In the genomic region with DNA sequence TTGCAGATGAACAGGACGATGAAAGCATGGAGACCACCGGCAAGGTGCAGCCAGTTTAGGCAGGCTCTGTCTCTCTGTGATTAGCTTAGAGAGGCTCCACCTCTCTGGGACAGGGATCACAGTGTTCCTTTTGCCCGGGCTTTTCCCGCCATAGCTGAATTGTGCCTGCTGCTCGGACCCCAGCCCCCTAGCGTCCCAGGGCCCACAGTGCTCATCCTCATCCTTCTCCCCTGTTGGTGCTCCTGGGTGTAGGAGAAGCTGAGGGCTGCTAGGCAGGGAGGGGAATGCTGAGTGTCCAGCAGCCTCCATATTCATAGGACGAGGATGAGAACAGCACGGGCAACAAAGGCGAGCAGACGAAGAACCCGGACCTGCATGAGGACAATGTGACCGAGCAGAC, we compare ENCODE assay signal across 21 mouse cellular contexts.
"Had no signal": no experiment of that assay in that cellular context is flagged by ENCODE, and none has a peak within 500 bp of the region (broad histone marks: within the 10 kb centered on the region; RNA-seq: fewer than 3 reads in every experiment).

No protein-coding gene starts in this region.

- H3K9ac ChIP-seq: limb, embryonic 13.5 days; liver, embryonic 12.5 days; liver, embryonic 15.5 days; lung, embryonic 15.5 days; midbrain, embryonic 15.5 days; neural tube, embryonic 12.5 days; neural tube, embryonic 15.5 days had no signal

- H3K27ac ChIP-seq: limb, embryonic 10.5 days; limb, embryonic 13.5 days; liver, embryonic 12.5 days; liver, embryonic 15.5 days; lung, embryonic 15.5 days; midbrain, embryonic 10.5 days; midbrain, embryonic 15.5 days; neural tube, embryonic 12.5 days; neural tube, embryonic 15.5 days; stomach, postnatal 0 days had no signal

- H3K27me3 ChIP-seq: limb, embryonic 13.5 days; liver, embryonic 12.5 days; liver, embryonic 15.5 days; lung, embryonic 15.5 days; megakaryocyte, embryonic 14.5 days; midbrain, embryonic 15.5 days; neural tube, embryonic 12.5 days; neural tube, embryonic 15.5 days had no signal

- H3K4me2 ChIP-seq: limb, embryonic 13.5 days; liver, embryonic 12.5 days; liver, embryonic 15.5 days; lung, embryonic 15.5 days; midbrain, embryonic 15.5 days; neural tube, embryonic 12.5 days; neural tube, embryonic 15.5 days had no signal

- H3K4me3 ChIP-seq: limb, embryonic 10.5 days; limb, embryonic 13.5 days; liver, embryonic 12.5 days; liver, embryonic 15.5 days; lung, embryonic 15.5 days; megakaryocyte, embryonic 14.5 days; midbrain, embryonic 10.5 days; midbrain, embryonic 15.5 days; neural tube, embryonic 12.5 days; neural tube, embryonic 15.5 days had no signal

- H3K4me1 ChIP-seq: limb, embryonic 10.5 days; limb, embryonic 13.5 days; liver, embryonic 12.5 days; liver, embryonic 15.5 days; lung, embryonic 15.5 days; megakaryocyte, embryonic 14.5 days; midbrain, embryonic 10.5 days; midbrain, embryonic 15.5 days; neural tube, embryonic 12.5 days; neural tube, embryonic 15.5 days had no signal

- H3K9me3 ChIP-seq: limb, embryonic 10.5 days; limb, embryonic 13.5 days; liver, embryonic 12.5 days; liver, embryonic 15.5 days; lung, embryonic 15.5 days; megakaryocyte, embryonic 14.5 days; midbrain, embryonic 10.5 days; midbrain, embryonic 15.5 days; neural tube, embryonic 12.5 days; neural tube, embryonic 15.5 days had no signal

- ATAC-seq: liver, embryonic 12.5 days; midbrain, embryonic 15.5 days had no signal

- DNase-seq: kidney, postnatal 14 days; kidney, postnatal 4 days; liver; lung, adult 18-20 months; lung, postnatal 10 days; lung, postnatal 36 days; right cerebral cortex, adult 18-20 months; right cerebral cortex, postnatal 14 days; right cerebral cortex, postnatal 4 days; thymus, postnatal 25 days had no signal
